Mouse (Mus musculus) stomach, postnatal 0 days (tissue): Measurements from ENCODE around the gene Fam227b.

Source experiments
- CTCF ChIP-seq: IDR thresholded peaks from 2 replicates; pipeline ENCODE4 v1.5.1; 2016; ENCODE audit warnings: antibody characterized with exemption, low read depth, mild to moderate bottlenecking, moderate library complexity
- EP300 ChIP-seq: optimal IDR thresholded peaks from 2 replicates; pipeline ENCODE3; 2016; ENCODE audit warnings: antibody characterized with exemption

- TF ChIP-seq CTCF, result no peak
- no peak for TF ChIP-seq EP300
Measured at GRCm38 (mm10) chr2:126035013-126035770, 116.6 kb downstream of the Fam227b start.
